Comparison of ENCODE assay signal across 8 mouse cellular contexts in genomic region chr11:95668086-95668485, GRCm38 (mm10). TPM values are rescaled to one million over a fixed set of nuclear protein-coding genes. Genes with fewer than 3 reads are reported as not detected.
DNase-seq lines count a peak whose midpoint lies in the region; ATAC-seq and TF ChIP-seq lines count a peak whose summit lies in the region.
"Not testable (repeated sequence)": the region's sequence is repeated elsewhere in the genome, so short reads cannot be mapped to it uniquely, and the experiment has no call there.

No protein-coding gene starts in this region.

- H3K4me3 ChIP-seq in embryonic facial prominence, embryonic 15.5 days (replicated peaks), result peak overlapping the region; percentile 64; the same call in 1 of the 2 replicates
- not testable (repeated sequence) for H3K4me3 ChIP-seq in heart, embryonic 12.5 days; hindbrain, postnatal 0 days (ENCODE audit: low read length); layer of hippocampus, adult 2 months
- H3K4me3 ChIP-seq in liver, embryonic 14.5 days (ENCODE audit: insufficient read depth in 1 of 2, low read depth in 2 of 2, low read length in 2 of 2), result peak overlapping the region; percentile 80 to 99
- H3K4me3 ChIP-seq in midbrain, embryonic 13.5 days (replicated peaks), result peak overlapping the region; percentile 82; the same call in 1 of the 2 replicates

- in situ Hi-C loops in Patski (cut with MboI; ENCODE audit: low pct_unique_long_range_greater_than_20kb), result not testable (repeated sequence)

- not testable (repeated sequence) for H3K4me1 ChIP-seq in embryonic facial prominence, embryonic 15.5 days; hindbrain, postnatal 0 days (ENCODE audit: insufficient read depth, low read length); liver, embryonic 14.5 days (replicated peaks; ENCODE audit: control insufficient read depth in 2 of 2, insufficient read depth in 2 of 2, low read length in 1 of 2)
- peaks cover 14% of the 10 kb centered on the region for H3K4me1 ChIP-seq in heart, embryonic 12.5 days (replicated peaks)
- H3K4me1 ChIP-seq in midbrain, embryonic 13.5 days (replicated peaks), result peaks cover 12% of the 10 kb centered on the region

- ATAC-seq in Patski; embryonic facial prominence, embryonic 15.5 days (ENCODE audit: insufficient number of reproducible peaks, low FRiP score, low TSS enrichment, low read depth); heart, embryonic 12.5 days (ENCODE audit: insufficient number of reproducible peaks, low FRiP score); hindbrain, postnatal 0 days; liver, embryonic 14.5 days (ENCODE audit: insufficient read depth); midbrain, embryonic 13.5 days: not testable (repeated sequence)

- H3K9me3 ChIP-seq in embryonic facial prominence, embryonic 15.5 days (replicated peaks); heart, embryonic 12.5 days (replicated peaks); hindbrain, postnatal 0 days (ENCODE audit: low read length); liver, embryonic 14.5 days (ENCODE audit: control insufficient read depth, low read length); midbrain, embryonic 13.5 days: not testable (repeated sequence)

- H3K27me3 ChIP-seq in Patski; embryonic facial prominence, embryonic 15.5 days; heart, embryonic 12.5 days (replicated peaks); hindbrain, postnatal 0 days (ENCODE audit: insufficient read depth, low read length); liver, embryonic 14.5 days (ENCODE audit: control insufficient read depth, insufficient read depth, low read length); midbrain, embryonic 13.5 days: not testable (repeated sequence)

- not testable (repeated sequence) for H3K9ac ChIP-seq in embryonic facial prominence, embryonic 15.5 days; heart, embryonic 12.5 days; hindbrain, postnatal 0 days (replicated peaks; ENCODE audit: low read length); midbrain, embryonic 13.5 days (replicated peaks)
- H3K9ac ChIP-seq in liver, embryonic 14.5 days (replicated peaks), result peak overlapping the region; percentile 79; the same call in 1 of the 2 replicates

- not testable (repeated sequence) for H3K27ac ChIP-seq in embryonic facial prominence, embryonic 15.5 days (replicated peaks); heart, embryonic 12.5 days (ENCODE audit: poor library complexity, severe bottlenecking); hindbrain, postnatal 0 days; layer of hippocampus, adult 2 months; liver, embryonic 14.5 days; midbrain, embryonic 13.5 days

- not testable (repeated sequence) for TF ChIP-seq EP300 in liver, embryonic 14.5 days (IDR thresholded peaks at IDR 0.05; ENCODE audit: low read depth)

- CTCF ChIA-PET in Patski (lab: Charles Lee), result not testable (repeated sequence)

- H3K4me2 ChIP-seq in embryonic facial prominence, embryonic 15.5 days (replicated peaks), result peak overlapping the region; percentile 73
- peak overlapping the region; percentile 85 for H3K4me2 ChIP-seq in heart, embryonic 12.5 days
- not testable (repeated sequence) for H3K4me2 ChIP-seq in hindbrain, postnatal 0 days (ENCODE audit: low read depth, low read length)
- peak overlapping the region; percentile 92 for H3K4me2 ChIP-seq in liver, embryonic 14.5 days (ENCODE audit: low read depth)
- H3K4me2 ChIP-seq in midbrain, embryonic 13.5 days (replicated peaks), result peak overlapping the region; percentile 95; the same call in 1 of the 2 replicates

- peak; percentile 73 for TF ChIP-seq CTCF in Patski (IDR thresholded peaks at IDR 0.05)
- peak; percentile 41 for TF ChIP-seq CTCF in hindbrain, postnatal 0 days (IDR thresholded peaks at IDR 0.05; ENCODE audit: low read depth)
- peak; percentile 55 for TF ChIP-seq CTCF in layer of hippocampus, adult 2 months (conservative IDR thresholded peaks at IDR 0.05)
- peak; percentile 46 for TF ChIP-seq CTCF in liver, embryonic 14.5 days (IDR thresholded peaks at IDR 0.05; ENCODE audit: low read depth)

- POLR2A ChIA-PET in Patski (lab: Charles Lee), result interaction anchor here (0.5 kb wide), 1 partner anchor 265 kb away, joined by 4 read pairs; no protein-coding TSS in a partner anchor

- WGBS in embryonic facial prominence, embryonic 15.5 days, result 93% methylated on average over 7 of the region's 7 CpGs
- WGBS in heart, embryonic 12.5 days, result 88% methylated on average over 7 of the region's 7 CpGs
- 91% methylated on average over 7 of the region's 7 CpGs for WGBS in hindbrain, postnatal 0 days
- WGBS in liver, embryonic 14.5 days (ENCODE audit: insufficient replicate concordance), result 80% methylated on average over 7 of the region's 7 CpGs
- WGBS in midbrain, embryonic 13.5 days, result 94% methylated on average over 7 of the region's 7 CpGs

- H3K36me3 ChIP-seq in embryonic facial prominence, embryonic 15.5 days, result peaks cover 35% of the 10 kb centered on the region
- H3K36me3 ChIP-seq in heart, embryonic 12.5 days, result peaks cover 48% of the 10 kb centered on the region
- H3K36me3 ChIP-seq in hindbrain, postnatal 0 days (ENCODE audit: insufficient read depth, low read length), result peaks cover 31% of the 10 kb centered on the region
- H3K36me3 ChIP-seq in liver, embryonic 14.5 days (replicated peaks; ENCODE audit: control insufficient read depth, insufficient read depth, low read depth), result not testable (repeated sequence)
- H3K36me3 ChIP-seq in midbrain, embryonic 13.5 days, result peaks cover 38% of the 10 kb centered on the region

- DNase-seq in 3T3-L1 (ENCODE audit: low read depth, low spot score), result peak; percentile 59
- DNase-seq in Patski (ENCODE audit: low read depth, low spot score); hindbrain, postnatal 0 days (ENCODE audit: low spot score); layer of hippocampus, adult 2 months (ENCODE audit: low spot score in 2 of 2); liver, embryonic 14.5 days (ENCODE audit: low read depth in 3 of 3, low spot score in 3 of 3): not testable (repeated sequence)

RNA-seq across cellular contexts. Expression of gene Phb, which starts 1.3 kb away (rescaled TPM):
- 158 TPM for polyA plus RNA-seq in Patski (2021)
- 162 and 186 TPM in 2 replicates for polyA plus RNA-seq in embryonic facial prominence, embryonic 15.5 days (2015; fragmentation: Nextera tagmentation; extraction: Ambion mirVana)
- polyA plus RNA-seq in heart, embryonic 12.5 days (2016; fragmentation: Nextera tagmentation; extraction: Ambion mirVana), result 260 and 286 TPM in 2 replicates
- 143 and 156 TPM in 2 replicates for total RNA-seq in hindbrain, postnatal 0 days (2014; rRNA removed)
- polyA plus RNA-seq in hindbrain, postnatal 0 days (2015; fragmentation: Nextera tagmentation; extraction: Ambion mirVana), result 197 and 214 TPM in 2 replicates
- 10 to 100 TPM; 96.3 to 97.5 TPM for total RNA-seq in layer of hippocampus, adult 2 months (2021)
- 90.4 and 124 TPM in 2 replicates for polyA plus RNA-seq in liver, embryonic 14.5 days (2012; rRNA removed)
- polyA plus RNA-seq in liver, embryonic 14.5 days (2014; fragmentation: Nextera tagmentation; extraction: Ambion mirVana), result 148 and 153 TPM in 2 replicates
- 168 and 179 TPM in 2 replicates for polyA plus RNA-seq in midbrain, embryonic 13.5 days (2015; fragmentation: Nextera tagmentation; extraction: Ambion mirVana)

RNA-seq across cellular contexts. Expression of gene Zfp652, which starts 44.4 kb away (rescaled TPM):
- polyA plus RNA-seq in Patski (2021), result 26.4 TPM
- 25.6 and 26.7 TPM in 2 replicates for polyA plus RNA-seq in embryonic facial prominence, embryonic 15.5 days (2015; fragmentation: Nextera tagmentation; extraction: Ambion mirVana)
- 12.8 and 14.3 TPM in 2 replicates for polyA plus RNA-seq in heart, embryonic 12.5 days (2016; fragmentation: Nextera tagmentation; extraction: Ambion mirVana)
- 23.0 and 28.8 TPM in 2 replicates for total RNA-seq in hindbrain, postnatal 0 days (2014; rRNA removed)
- polyA plus RNA-seq in hindbrain, postnatal 0 days (2015; fragmentation: Nextera tagmentation; extraction: Ambion mirVana), result 14.7 and 15.2 TPM in 2 replicates
- 10 to 100 TPM; 49.0 to 50.5 TPM for total RNA-seq in layer of hippocampus, adult 2 months (2021)
- 5.3 and 5.4 TPM in 2 replicates for polyA plus RNA-seq in liver, embryonic 14.5 days (2012; rRNA removed)
- 3.2 and 3.7 TPM in 2 replicates for polyA plus RNA-seq in liver, embryonic 14.5 days (2014; fragmentation: Nextera tagmentation; extraction: Ambion mirVana)
- polyA plus RNA-seq in midbrain, embryonic 13.5 days (2015; fragmentation: Nextera tagmentation; extraction: Ambion mirVana), result 29.0 and 32.1 TPM in 2 replicates

RNA-seq across cellular contexts. Expression of gene B130006D01Rik, which starts 55.3 kb away (rescaled TPM):
- 0.04 TPM for polyA plus RNA-seq in Patski (2021)
- polyA plus RNA-seq in embryonic facial prominence, embryonic 15.5 days (2015; fragmentation: Nextera tagmentation; extraction: Ambion mirVana), result 1.2 and 1.6 TPM in 2 replicates
- polyA plus RNA-seq in heart, embryonic 12.5 days (2016; fragmentation: Nextera tagmentation; extraction: Ambion mirVana), result 0.56 and 0.76 TPM in 2 replicates
- total RNA-seq in hindbrain, postnatal 0 days (2014; rRNA removed), result 1.8 and 2.0 TPM in 2 replicates
- polyA plus RNA-seq in hindbrain, postnatal 0 days (2015; fragmentation: Nextera tagmentation; extraction: Ambion mirVana), result 0.77 and 0.88 TPM in 2 replicates
- 1 to 10 TPM; 1.8 to 2.3 TPM for total RNA-seq in layer of hippocampus, adult 2 months (2021)
- polyA plus RNA-seq in liver, embryonic 14.5 days (2012; rRNA removed), result 0.09 and 0.11 TPM in 2 replicates
- polyA plus RNA-seq in liver, embryonic 14.5 days (2014; fragmentation: Nextera tagmentation; extraction: Ambion mirVana), result 0.25 and 0.27 TPM in 2 replicates
- polyA plus RNA-seq in midbrain, embryonic 13.5 days (2015; fragmentation: Nextera tagmentation; extraction: Ambion mirVana), result 1.5 and 2.0 TPM in 2 replicates
